Mouse (Mus musculus) embryonic fibroblast, embryonic 13.5 days (primary cell): ENCODE measurements around the gene Qrfp.

ENCODE experiments used
- CTCF ChIP-seq: IDR thresholded peaks from 2 replicates; pipeline ENCODE4 v1.5.1; 2011; ENCODE audit warnings: mild to moderate bottlenecking, control low read depth, low read length, moderate library complexity, borderline replicate concordance; ENCODE audit not compliant: insufficient read depth
- POLR2A ChIP-seq: IDR thresholded peaks from 2 replicates; pipeline ENCODE4 v1.6.1; 2011; ENCODE audit warnings: low read depth, mild to moderate bottlenecking, control low read depth, low read length, moderate library complexity

- no peak for TF ChIP-seq CTCF
- no peak for TF ChIP-seq POLR2A
Observed at GRCm38 (mm10) chr2:31802811-31803210, 7.6 kb downstream of the Qrfp start.
